Mouse (Mus musculus): Measurements from ENCODE around the gene Itga2b. TPM values are rescaled to one million over a fixed set of nuclear protein-coding genes. Genes with fewer than 3 reads are reported as not detected.

The Itga2b gene
- polyA plus RNA-seq, 1 experiment from 2014 or later: 6.6 TPM

DNA sequence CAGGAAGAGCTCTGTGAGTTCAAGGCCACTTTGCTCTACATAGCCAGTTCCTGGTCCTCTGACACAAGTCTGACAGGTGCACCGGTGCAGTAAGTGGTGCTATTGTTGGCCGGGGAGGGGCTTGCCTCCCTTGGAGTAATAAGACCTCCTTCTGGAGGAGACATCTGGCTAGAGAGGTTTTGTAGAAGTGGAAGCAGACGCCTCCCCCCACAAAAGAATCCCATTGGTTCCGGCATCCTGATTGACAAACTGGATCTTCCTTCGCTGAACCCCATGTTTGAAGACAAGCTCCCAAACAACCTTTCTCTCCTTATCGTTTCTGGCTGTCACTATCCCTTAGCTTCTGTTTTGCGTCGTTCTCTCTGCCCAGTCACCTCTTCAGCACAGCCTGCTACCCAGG lies 21.6 kb downstream of the Itga2b start:
- peaks cover 33% of the 10 kb centered on the region for H3K4me1 ChIP-seq (ENCODE audit: control insufficient read depth, insufficient read depth, low read length)
- 9% methylated on average over 8 of the region's 8 CpGs for WGBS
- H3K4me3 ChIP-seq (ENCODE audit: low read depth, low read length): peak overlapping the region; percentile 0; the same call in 1 of the 2 replicates
- peaks cover 6% of the 10 kb centered on the region; the same call in 1 of the 2 replicates for H3K36me3 ChIP-seq (ENCODE audit: control insufficient read depth, insufficient read depth, low read length)
- H3K9ac ChIP-seq (ENCODE audit: low read depth, low read length): no peak overlapping the region
- no peak overlapping the region for H3K27ac ChIP-seq (replicated peaks; ENCODE audit: low read depth, low read length)
- DNase-seq (ENCODE audit: low spot score) (peak; percentile 63), ATAC-seq (ENCODE audit: low read depth) (no peak)
- peak overlapping the region; percentile 86; the same call in 1 of the 2 replicates for H3K4me2 ChIP-seq (ENCODE audit: low read depth, low read length)
- no peaks in the 10 kb centered on the region for H3K27me3 ChIP-seq (replicated peaks; ENCODE audit: control insufficient read depth, insufficient read depth, low read length)
- no peaks in the 10 kb centered on the region for H3K9me3 ChIP-seq (ENCODE audit: control insufficient read depth, low read length)

DNA sequence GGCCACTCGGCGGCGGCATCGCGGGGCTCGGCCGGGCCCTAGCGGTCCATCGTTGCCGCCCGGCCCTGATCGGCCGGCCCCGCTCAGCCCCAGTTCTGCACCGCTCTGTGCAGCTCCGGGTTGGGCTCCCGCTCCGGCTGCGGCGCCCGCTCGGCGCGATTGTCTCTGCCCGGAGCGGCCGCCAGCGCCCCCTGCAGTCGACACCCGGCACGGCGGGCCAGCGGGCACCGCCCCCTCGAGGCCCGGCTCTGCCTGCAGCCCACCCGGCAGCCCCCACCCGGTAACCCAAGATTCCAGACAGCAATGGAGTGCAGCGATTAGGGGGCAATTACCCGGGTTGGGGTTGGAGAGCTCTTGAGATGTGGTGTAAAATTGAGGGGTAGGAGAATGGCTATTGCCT lies 22.4 kb downstream of the Itga2b start, which contains the start of gene Fam171a2:
Gene Fam171a2 (minus strand): TSS at position 186 of the 400 bp plus-strand sequence.
- no peaks in the 10 kb centered on the region for H3K27me3 ChIP-seq (replicated peaks; ENCODE audit: control insufficient read depth, insufficient read depth, low read length)
- peak; percentile 81 for DNase-seq (ENCODE audit: low spot score)
- peak; percentile 71 for ATAC-seq (ENCODE audit: low read depth)
- peak within 1 kb of the TSS; percentile 98 for H3K9ac ChIP-seq (ENCODE audit: low read depth, low read length)
- peaks cover 33% of the 10 kb centered on the region for H3K4me1 ChIP-seq (ENCODE audit: control insufficient read depth, insufficient read depth, low read length)
- whole genome bisulfite sequencing: 0% methylated on average over 3 of the region's 40 CpGs
- H3K4me2 ChIP-seq (ENCODE audit: low read depth, low read length): peak within 1 kb of the TSS; percentile 86
- H3K9me3 ChIP-seq (ENCODE audit: control insufficient read depth, low read length): no peaks in the 10 kb centered on the region
- peak within 1 kb of the TSS; percentile 92 for H3K27ac ChIP-seq (replicated peaks; ENCODE audit: low read depth, low read length)
- H3K4me3 ChIP-seq (ENCODE audit: low read depth, low read length): peak within 1 kb of the TSS; percentile 95
- H3K36me3 ChIP-seq (ENCODE audit: control insufficient read depth, insufficient read depth, low read length): peaks cover 14% of the 10 kb centered on the region

DNA sequence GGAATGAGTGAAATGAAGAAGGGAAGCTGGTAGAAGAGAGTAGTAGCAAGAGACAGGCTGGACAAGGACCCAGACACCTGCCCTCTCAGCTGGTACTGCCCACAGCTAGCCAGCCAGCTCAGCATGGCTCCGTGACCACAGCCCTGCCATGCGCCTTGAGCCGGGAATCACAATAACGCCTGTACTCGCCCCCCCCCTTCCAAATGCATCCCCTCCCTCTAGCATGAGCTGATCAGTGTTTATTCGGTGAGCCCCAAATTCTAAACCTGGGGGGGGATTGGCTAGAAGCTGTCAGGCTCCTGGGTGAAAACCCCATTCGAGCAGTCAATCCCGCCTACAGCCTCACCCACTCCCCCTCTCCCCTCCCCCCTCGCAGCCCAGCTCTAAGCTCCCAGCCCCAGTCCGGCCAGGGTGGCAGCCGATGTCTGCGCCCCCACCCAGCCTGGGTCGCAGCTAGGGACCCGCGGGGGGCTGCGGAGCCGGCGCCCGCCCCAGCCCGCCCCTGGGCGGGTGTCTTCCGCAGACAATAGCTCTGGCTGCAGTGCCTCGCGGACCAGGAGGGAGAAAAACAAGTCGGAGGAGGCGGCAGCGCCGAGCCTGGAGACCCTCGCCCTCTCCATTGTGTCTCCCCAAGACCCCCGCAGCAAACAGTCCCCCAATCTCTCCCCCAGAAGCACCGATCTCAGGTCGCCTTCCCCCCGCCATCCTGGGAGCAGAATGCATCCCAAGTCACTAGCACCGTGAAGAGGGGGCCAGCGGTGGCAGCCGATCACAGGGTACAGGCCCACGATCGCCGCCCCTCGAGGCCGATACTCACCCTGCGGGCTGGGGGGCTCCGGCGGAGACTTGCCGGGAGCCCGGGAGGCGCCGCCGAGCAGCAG lies 23.1 kb downstream of the Itga2b start:
- Histone ChIP-seq H3K27ac (replicated peaks; ENCODE audit: low read depth, low read length) (peak overlapping the region; percentile 92), H3K9ac (ENCODE audit: low read depth, low read length) (peak overlapping the region; percentile 98), H3K9me3 (ENCODE audit: control insufficient read depth, low read length) (no peaks in the 10 kb centered on the region), H3K4me3 (ENCODE audit: low read depth, low read length) (peak overlapping the region; percentile 95), H3K4me1 (ENCODE audit: control insufficient read depth, insufficient read depth, low read length) (peaks cover 33% of the 10 kb centered on the region), H3K36me3 (ENCODE audit: control insufficient read depth, insufficient read depth, low read length) (peaks cover 20% of the 10 kb centered on the region), H3K27me3 (replicated peaks; ENCODE audit: control insufficient read depth, insufficient read depth, low read length) (no peaks in the 10 kb centered on the region), H3K4me2 (ENCODE audit: low read depth, low read length) (peak overlapping the region; percentile 86)
- DNase-seq (ENCODE audit: low spot score) (peak; percentile 71), ATAC-seq (ENCODE audit: low read depth) (peak; percentile 51)
- WGBS: 1% methylated on average over 28 of the region's 49 CpGs

DNA sequence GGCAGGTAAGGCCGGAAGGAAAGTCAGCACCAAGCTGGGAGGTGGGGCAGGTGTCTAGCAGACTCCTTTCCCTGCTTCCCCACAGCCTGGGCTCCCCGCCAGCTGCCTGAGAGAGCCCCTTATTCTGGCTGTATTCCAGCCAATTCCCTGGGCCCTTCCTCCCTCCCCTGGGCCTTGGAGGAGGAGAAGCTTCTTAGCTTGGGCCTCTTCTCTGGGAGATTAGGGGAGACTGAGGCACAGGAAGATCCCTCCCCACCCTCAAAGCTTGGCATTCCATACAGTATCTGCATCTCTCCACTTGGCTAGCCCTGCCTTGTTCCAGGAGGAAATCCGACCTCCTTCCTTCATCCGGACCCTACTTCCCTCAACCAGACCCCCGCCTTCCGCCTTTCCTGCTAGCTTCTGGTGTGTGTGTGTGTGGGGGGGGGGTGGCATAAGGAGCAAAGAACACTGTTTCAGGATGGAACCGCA lies 24.0 kb downstream of the Itga2b start:
- WGBS: 10% methylated on average over 7 of the region's 7 CpGs

DNA sequence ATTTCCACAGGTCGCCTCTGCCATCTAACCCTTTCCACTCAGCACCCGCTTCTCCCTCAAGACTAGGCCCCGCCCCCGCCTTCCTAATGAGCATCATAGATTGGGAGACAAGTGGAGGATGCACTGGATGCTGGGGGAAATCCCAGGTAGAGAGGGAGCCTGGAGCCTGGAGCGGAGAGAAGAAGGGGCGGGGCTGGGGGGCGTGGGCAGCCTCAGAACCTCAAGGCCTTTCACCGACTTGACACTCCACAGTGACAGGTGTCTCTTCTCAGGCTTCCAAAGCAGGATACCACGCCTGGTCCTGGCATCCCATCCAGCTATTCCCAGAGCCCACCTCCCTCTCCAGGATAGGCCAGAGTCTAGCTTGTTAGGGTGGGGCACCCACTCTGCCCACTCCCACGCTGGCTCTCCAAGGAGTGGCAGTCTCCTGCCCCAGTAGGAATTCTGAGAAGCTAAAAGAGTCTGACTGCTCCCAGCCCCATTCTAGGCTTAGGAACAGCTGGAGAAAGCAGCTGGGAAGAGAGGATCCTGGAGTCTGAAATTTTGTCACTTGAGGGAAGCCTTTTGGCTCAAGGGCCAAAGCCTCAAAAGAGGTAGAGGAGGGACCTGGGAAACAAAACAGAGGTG lies 24.5 kb downstream of the Itga2b start:
- H3K9ac ChIP-seq (ENCODE audit: low read depth, low read length): peak overlapping the region; percentile 98

More for the DNA sequence above, 24.0 kb downstream of the Itga2b start:
- H3K4me3 ChIP-seq (ENCODE audit: low read depth, low read length): peak overlapping the region; percentile 95
- peak; percentile 92 for DNase-seq (ENCODE audit: low spot score)
- ATAC-seq (ENCODE audit: low read depth): peak; percentile 3; the same call in 1 of the 2 replicates
- H3K27ac ChIP-seq (replicated peaks; ENCODE audit: low read depth, low read length): peak overlapping the region; percentile 92
- H3K4me1 ChIP-seq (ENCODE audit: control insufficient read depth, insufficient read depth, low read length): peaks cover 33% of the 10 kb centered on the region
- peak overlapping the region; percentile 98 for H3K9ac ChIP-seq (ENCODE audit: low read depth, low read length)
- peaks cover 29% of the 10 kb centered on the region for H3K36me3 ChIP-seq (ENCODE audit: control insufficient read depth, insufficient read depth, low read length)
- no peaks in the 10 kb centered on the region for H3K27me3 ChIP-seq (replicated peaks; ENCODE audit: control insufficient read depth, insufficient read depth, low read length)
- peak overlapping the region; percentile 86 for H3K4me2 ChIP-seq (ENCODE audit: low read depth, low read length)
- no peaks in the 10 kb centered on the region for H3K9me3 ChIP-seq (ENCODE audit: control insufficient read depth, low read length)

DNA sequence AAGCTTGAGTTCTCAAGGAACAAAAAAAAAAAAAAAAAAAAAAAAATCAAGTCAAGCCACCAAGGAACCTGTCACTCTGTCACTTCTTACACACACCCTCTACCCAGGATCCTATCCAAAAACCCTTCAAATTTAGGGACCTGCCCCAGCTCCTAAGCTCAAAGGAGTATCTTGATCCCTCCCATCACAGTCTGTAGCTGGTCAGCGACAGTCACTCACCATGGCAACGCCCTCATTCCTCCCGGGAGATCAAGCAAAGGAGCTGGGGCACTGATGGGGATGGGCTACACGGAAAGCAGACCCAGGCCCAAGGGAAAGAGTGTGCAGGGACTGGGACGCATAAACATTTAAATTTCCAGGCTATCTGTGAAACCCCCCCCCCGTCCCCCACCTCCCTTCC lies 25.1 kb downstream of the Itga2b start:
- no peak for ATAC-seq (ENCODE audit: low read depth)
- no peak for DNase-seq (ENCODE audit: low spot score)
- Histone ChIP-seq H3K4me3 (ENCODE audit: low read depth, low read length) (no peak overlapping the region), H3K4me2 (ENCODE audit: low read depth, low read length) (peak overlapping the region; percentile 86), H3K36me3 (ENCODE audit: control insufficient read depth, insufficient read depth, low read length) (peaks cover 39% of the 10 kb centered on the region), H3K9me3 (ENCODE audit: control insufficient read depth, low read length) (no peaks in the 10 kb centered on the region), H3K4me1 (ENCODE audit: control insufficient read depth, insufficient read depth, low read length) (peaks cover 33% of the 10 kb centered on the region), H3K27ac (replicated peaks; ENCODE audit: low read depth, low read length) (peak overlapping the region; percentile 92; the same call in 1 of the 2 replicates), H3K9ac (ENCODE audit: low read depth, low read length) (0 out of 2 replicates have a peak overlapping the region, but pooled peaks have one; percentile 34), H3K27me3 (replicated peaks; ENCODE audit: control insufficient read depth, insufficient read depth, low read length) (no peaks in the 10 kb centered on the region)
- WGBS: 10% methylated on average over 6 of the region's 6 CpGs

More for the DNA sequence above, 24.5 kb downstream of the Itga2b start:
- peak overlapping the region; percentile 86 for H3K4me2 ChIP-seq (ENCODE audit: low read depth, low read length)
- H3K36me3 ChIP-seq (ENCODE audit: control insufficient read depth, insufficient read depth, low read length): peaks cover 33% of the 10 kb centered on the region
- H3K27me3 ChIP-seq (replicated peaks; ENCODE audit: control insufficient read depth, insufficient read depth, low read length): no peaks in the 10 kb centered on the region
- peak overlapping the region; percentile 95 for H3K4me3 ChIP-seq (ENCODE audit: low read depth, low read length)
- peak; percentile 16; the same call in 1 of the 2 replicates for ATAC-seq (ENCODE audit: low read depth)
- H3K27ac ChIP-seq (replicated peaks; ENCODE audit: low read depth, low read length): peak overlapping the region; percentile 92
- H3K4me1 ChIP-seq (ENCODE audit: control insufficient read depth, insufficient read depth, low read length): peaks cover 33% of the 10 kb centered on the region
- H3K9me3 ChIP-seq (ENCODE audit: control insufficient read depth, low read length): no peaks in the 10 kb centered on the region
- peak; percentile 87 for DNase-seq (ENCODE audit: low spot score)
- WGBS: 20% methylated on average over 10 of the region's 10 CpGs

DNA sequence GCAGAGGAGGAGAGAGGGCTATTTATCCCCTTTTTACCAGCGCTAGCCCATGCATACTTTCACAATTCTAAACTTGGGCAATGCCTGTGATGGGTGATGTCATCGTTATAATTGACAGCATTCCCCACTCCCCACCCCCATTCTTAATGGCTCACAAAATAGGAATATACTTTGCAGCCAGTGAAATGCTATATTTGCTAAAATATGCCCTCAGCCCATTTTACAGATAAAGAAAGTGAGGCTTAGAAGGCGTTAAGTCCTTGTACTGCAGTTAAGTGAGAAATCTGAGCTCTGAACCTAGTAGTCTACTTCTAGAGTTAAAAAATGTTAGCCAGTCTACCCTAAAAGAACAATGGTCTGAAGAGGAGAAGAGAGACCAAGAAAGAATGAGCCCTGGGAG lies 25.6 kb downstream of the Itga2b start:
- no peak overlapping the region for H3K27ac ChIP-seq (replicated peaks; ENCODE audit: low read depth, low read length)
- no peaks in the 10 kb centered on the region for H3K9me3 ChIP-seq (ENCODE audit: control insufficient read depth, low read length)

DNA sequence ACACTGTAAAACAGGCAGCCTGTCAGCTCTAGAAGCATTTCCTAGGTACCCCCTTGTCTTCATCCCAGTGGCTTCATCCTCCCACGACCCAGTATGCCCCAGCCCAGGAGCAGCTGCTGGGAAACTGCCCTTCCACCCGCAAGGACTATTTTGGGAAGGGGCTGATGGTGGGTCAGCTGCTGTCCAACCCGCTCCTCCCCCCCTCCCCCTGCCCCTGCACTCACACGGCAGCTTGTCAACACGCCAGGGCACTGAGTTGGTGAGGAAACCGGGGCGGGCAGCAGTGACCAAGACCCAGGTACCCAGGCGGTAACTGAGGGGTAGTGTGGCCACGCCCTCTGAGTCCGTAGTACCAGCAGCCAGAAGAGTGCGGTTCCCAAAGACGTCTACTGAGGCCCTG lies 26.2 kb downstream of the Itga2b start:
- peaks cover 49% of the 10 kb centered on the region for H3K36me3 ChIP-seq (ENCODE audit: control insufficient read depth, insufficient read depth, low read length)
- no peak overlapping the region; the same call in 1 of the 2 replicates for H3K27ac ChIP-seq (replicated peaks; ENCODE audit: low read depth, low read length)
- WGBS: 62% methylated on average over 12 of the region's 12 CpGs
- peaks cover 33% of the 10 kb centered on the region for H3K4me1 ChIP-seq (ENCODE audit: control insufficient read depth, insufficient read depth, low read length)
- H3K9ac ChIP-seq (ENCODE audit: low read depth, low read length): no peak overlapping the region
- ATAC-seq (ENCODE audit: low read depth) (no peak), DNase-seq (ENCODE audit: low spot score) (no peak)
- no peaks in the 10 kb centered on the region for H3K27me3 ChIP-seq (replicated peaks; ENCODE audit: control insufficient read depth, insufficient read depth, low read length)
- H3K4me2 ChIP-seq (ENCODE audit: low read depth, low read length): no peak overlapping the region
- no peak overlapping the region for H3K4me3 ChIP-seq (ENCODE audit: low read depth, low read length)
- H3K9me3 ChIP-seq (ENCODE audit: control insufficient read depth, low read length): no peaks in the 10 kb centered on the region

More for the DNA sequence above, 25.6 kb downstream of the Itga2b start:
- no peak overlapping the region for H3K4me3 ChIP-seq (ENCODE audit: low read depth, low read length)
- no peak for DNase-seq (ENCODE audit: low spot score)
- H3K27me3 ChIP-seq (replicated peaks; ENCODE audit: control insufficient read depth, insufficient read depth, low read length): no peaks in the 10 kb centered on the region
- H3K36me3 ChIP-seq (ENCODE audit: control insufficient read depth, insufficient read depth, low read length): peaks cover 43% of the 10 kb centered on the region
- ATAC-seq (ENCODE audit: low read depth): no peak
- peaks cover 33% of the 10 kb centered on the region for H3K4me1 ChIP-seq (ENCODE audit: control insufficient read depth, insufficient read depth, low read length)
- WGBS: 76% methylated on average over 3 of the region's 3 CpGs
- H3K4me2 ChIP-seq (ENCODE audit: low read depth, low read length): no peak overlapping the region
- H3K9ac ChIP-seq (ENCODE audit: low read depth, low read length): no peak overlapping the region
